Mouse (Mus musculus) liver, adult (tissue): ENCODE data around the gene Zc3hc1.

Source experiments
- GATA4 ChIP-seq: IDR thresholded peaks from 2 replicates; pipeline ENCODE4 v1.6.1; 2014; ENCODE audit warnings: mild to moderate bottlenecking, low read length; ENCODE audit not compliant: insufficient replicate concordance

Gene Zc3hc1

GRCm38 (mm10) chr6:30351290-30351689 lies 39.5 kb downstream of the Zc3hc1 start:
- TF ChIP-seq GATA4 = no peak

- no peak for TF ChIP-seq GATA4
Measured at GRCm38 (mm10) chr6:30347288-30347801, 43.5 kb downstream of the Zc3hc1 start.

- no peak for TF ChIP-seq GATA4
Measured at GRCm38 (mm10) chr6:30346737-30347136, 44.1 kb downstream of the Zc3hc1 start.

GRCm38 (mm10) chr6:30344032-30344431 lies 46.8 kb downstream of the Zc3hc1 start:
- no peak for TF ChIP-seq GATA4

GRCm38 (mm10) chr6:30340231-30340873 lies 50.5 kb downstream of the Zc3hc1 start:
- no peak for TF ChIP-seq GATA4

- no peak; the same call in 1 of the 2 replicates for TF ChIP-seq GATA4
Measured at GRCm38 (mm10) chr6:30336912-30337311, 53.9 kb downstream of the Zc3hc1 start.

- TF ChIP-seq GATA4 = no peak
Measured at GRCm38 (mm10) chr6:30332262-30332661, 58.6 kb downstream of the Zc3hc1 start.

- no peak for TF ChIP-seq GATA4
Measured at GRCm38 (mm10) chr6:30330706-30331105, 60.1 kb downstream of the Zc3hc1 start.

- TF ChIP-seq GATA4 = no peak; the same call in 1 of the 2 replicates
Measured at GRCm38 (mm10) chr6:30325932-30326501, 64.8 kb downstream of the Zc3hc1 start.

- no peak for TF ChIP-seq GATA4
Measured at GRCm38 (mm10) chr6:30321002-30321401, 69.8 kb downstream of the Zc3hc1 start.

GRCm38 (mm10) chr6:30319216-30319615 lies 71.6 kb downstream of the Zc3hc1 start:
- TF ChIP-seq GATA4 = no peak
